Mouse (Mus musculus): ENCODE results near the gene Gm10577. TPM values are rescaled to one million over a fixed set of nuclear protein-coding genes. Genes with fewer than 3 reads are reported as not detected.

The Gm10577 gene
- total and polyA plus RNA-seq, 3 experiments, result not detected

DNA sequence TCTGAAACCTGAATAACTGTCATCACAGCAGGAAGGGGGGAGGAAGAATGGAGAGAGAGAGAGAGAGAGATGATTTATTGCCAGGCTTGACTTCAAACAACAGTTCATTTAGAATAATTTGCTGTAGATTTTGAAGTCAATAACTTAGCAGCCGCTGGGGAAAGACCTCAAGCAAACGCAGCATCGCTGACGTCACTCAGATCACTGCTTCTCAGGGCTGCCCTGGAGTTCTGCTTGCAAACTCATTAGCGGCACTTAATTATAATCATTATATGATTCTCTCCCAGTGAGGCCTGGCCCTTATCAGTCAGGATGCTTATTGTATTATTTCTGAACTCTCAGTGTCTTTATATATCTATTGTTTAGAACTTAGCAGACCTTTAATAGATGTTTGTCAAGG, 45.9 kb upstream of the Gm10577 start:
- Histone ChIP-seq H3K36me3 (replicated peaks in 1 of 2; ENCODE audit: control insufficient read depth in 1 of 2, insufficient read depth in 1 of 2, low read length in 1 of 2) (no peaks in the 10 kb centered on the region), H3K4me2 (ENCODE audit: insufficient read depth, low read depth, poor library complexity, severe bottlenecking) (no peak overlapping the region), H3K9me3 (replicated peaks; ENCODE audit: low read length) (peaks cover 5% of the 10 kb centered on the region), H3K27me3 (replicated peaks) (no peaks in the 10 kb centered on the region), H3K4me1 (ENCODE audit: control insufficient read depth in 1 of 2, insufficient read depth in 2 of 2) (peaks cover 0 to 10% of the 10 kb centered on the region in 2 experiments; a peak in 2 of 4 replicates), H3K9ac (ENCODE audit: insufficient read depth, low read depth) (no peak overlapping the region), H3K4me3 (replicated peaks in 1 of 3; ENCODE audit: low read depth in 2 of 3, low read length in 2 of 3, poor library complexity in 1 of 3) (no peak overlapping the region), H3K27ac (ENCODE audit: insufficient read depth, low read depth) (no peak overlapping the region), H3K79me2 (replicated peaks; ENCODE audit: control insufficient read depth, extremely low read depth, insufficient read depth, poor library complexity, severe bottlenecking) (no peaks in the 10 kb centered on the region)
- dilution Hi-C loops (cut with MboI; ENCODE audit: extremely low pct_ligation_motif_present, extremely low pct_unique_long_range_greater_than_20kb, low sequenced_read_pairs) (no loop called here), in situ Hi-C loops (cut with MboI; ENCODE audit: low pct_ligation_motif_present, low pct_unique_long_range_greater_than_20kb, low sequenced_read_pairs) (no loop called here)
- no peak for DNase-seq (ENCODE audit: extremely low read depth)
- no peak for TF ChIP-seq BHLHE40 (IDR thresholded peaks at IDR 0.05; ENCODE audit: low read depth, low read length)
- TF ChIP-seq POLR2A (IDR thresholded peaks at IDR 0.05; ENCODE audit: low read depth, low read length), result no peak
- TF ChIP-seq ZC3H11A (IDR thresholded peaks at IDR 0.05; ENCODE audit: low read depth, low read length), result no peak
- TF ChIP-seq TCF12 (IDR thresholded peaks at IDR 0.05; ENCODE audit: low read depth, low read length), result no peak
- no peak for TF ChIP-seq MAZ (IDR thresholded peaks at IDR 0.05; ENCODE audit: low read depth, low read length)
- TF ChIP-seq ZKSCAN1 (IDR thresholded peaks at IDR 0.05; ENCODE audit: borderline replicate concordance, low read depth, low read length), result no peak
- no peak for TF ChIP-seq MAX (IDR thresholded peaks at IDR 0.05; ENCODE audit: low read length)
- no peak for TF ChIP-seq NELFE (IDR thresholded peaks at IDR 0.05; ENCODE audit: low read depth, low read length)
- TF ChIP-seq MAFK (IDR thresholded peaks at IDR 0.05; ENCODE audit: insufficient replicate concordance, low read length), result no peak
- no peak for TF ChIP-seq JUN (IDR thresholded peaks at IDR 0.05; ENCODE audit: insufficient read depth, low read depth, low read length)
- no peak for TF ChIP-seq MXI1 (IDR thresholded peaks at IDR 0.05; ENCODE audit: low read depth, low read length)
- no peak for TF ChIP-seq ZMIZ1 (IDR thresholded peaks at IDR 0.05; ENCODE audit: low read depth, low read length)
- TF ChIP-seq RAD21 (IDR thresholded peaks at IDR 0.05; ENCODE audit: low read depth, low read length), result no peak
- no peak for TF ChIP-seq SIN3A (IDR thresholded peaks at IDR 0.05; ENCODE audit: low read length)
- TF ChIP-seq ETS1 (conservative IDR thresholded peaks at IDR 0.05; ENCODE audit: low read depth, low read length), result no peak
- no peak for TF ChIP-seq TBP (conservative IDR thresholded peaks at IDR 0.05; ENCODE audit: low read depth, low read length)
- no peak for TF ChIP-seq SMC3 (IDR thresholded peaks at IDR 0.05; ENCODE audit: low read depth, low read length)
- TF ChIP-seq NRF1 (IDR thresholded peaks at IDR 0.05; ENCODE audit: low read depth, low read length), result no peak
- TF ChIP-seq EP300 (IDR thresholded peaks at IDR 0.05; ENCODE audit: low read length), result no peak

DNA sequence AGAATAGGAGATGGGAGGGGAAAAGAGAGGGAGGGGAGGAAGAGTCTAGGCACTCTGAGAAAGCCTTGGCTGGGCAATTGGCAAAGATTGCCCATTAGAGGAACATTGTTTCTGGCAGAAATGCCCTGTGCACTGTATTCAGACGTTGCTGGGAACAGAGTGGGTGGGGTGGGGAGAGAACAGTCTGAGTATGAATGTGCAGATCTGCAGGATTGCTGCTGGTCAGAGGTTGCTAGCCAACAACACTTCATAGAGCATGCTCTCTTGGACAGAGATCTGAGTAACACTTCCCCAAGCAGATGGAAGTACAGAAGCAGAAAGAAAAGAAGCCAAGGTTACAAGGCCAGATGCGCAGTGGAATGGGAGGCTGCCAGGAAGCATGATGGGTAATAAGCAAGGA, 41.6 kb upstream of the Gm10577 start:
- peaks cover 6% of the 10 kb centered on the region for H3K9me3 ChIP-seq (replicated peaks; ENCODE audit: low read length)
- no peak overlapping the region for H3K9ac ChIP-seq (ENCODE audit: insufficient read depth, low read depth)
- no peaks in the 10 kb centered on the region for H3K36me3 ChIP-seq (replicated peaks in 1 of 2; ENCODE audit: control insufficient read depth in 1 of 2, insufficient read depth in 1 of 2, low read length in 1 of 2)
- H3K79me2 ChIP-seq (replicated peaks; ENCODE audit: control insufficient read depth, extremely low read depth, insufficient read depth, poor library complexity, severe bottlenecking), result no peaks in the 10 kb centered on the region
- in situ Hi-C loops (cut with MboI; ENCODE audit: low pct_ligation_motif_present, low pct_unique_long_range_greater_than_20kb, low sequenced_read_pairs), result no loop called here
- no peaks in the 10 kb centered on the region for H3K27me3 ChIP-seq (replicated peaks)
- no peak for TF ChIP-seq NRF1 (IDR thresholded peaks at IDR 0.05; ENCODE audit: low read depth, low read length)
- no peak for TF ChIP-seq ELF1 (IDR thresholded peaks at IDR 0.05; ENCODE audit: low read depth, low read length)
- no peak for TF ChIP-seq USF2 (conservative IDR thresholded peaks at IDR 0.05; ENCODE audit: low read depth, low read length)
- no peak for TF ChIP-seq MAX (IDR thresholded peaks at IDR 0.05; ENCODE audit: low read length)
- TF ChIP-seq POLR2A (IDR thresholded peaks at IDR 0.05; ENCODE audit: low read depth, low read length), result no peak
- TF ChIP-seq E2F4 (IDR thresholded peaks at IDR 0.05; ENCODE audit: insufficient replicate concordance, low read depth, low read length), result no peak
- no peak for TF ChIP-seq JUN (IDR thresholded peaks at IDR 0.05; ENCODE audit: insufficient read depth, low read depth, low read length)
- no peak for TF ChIP-seq GABPA (IDR thresholded peaks at IDR 0.05; ENCODE audit: insufficient replicate concordance, low read depth, low read length)
- TF ChIP-seq ZC3H11A (IDR thresholded peaks at IDR 0.05; ENCODE audit: low read depth, low read length), result no peak
- TF ChIP-seq MAFK (IDR thresholded peaks at IDR 0.05; ENCODE audit: insufficient replicate concordance, low read length), result no peak
- no peaks in the 10 kb centered on the region for H3K4me1 ChIP-seq (ENCODE audit: control insufficient read depth in 1 of 2, insufficient read depth in 2 of 2)
- H3K27ac ChIP-seq (ENCODE audit: insufficient read depth, low read depth), result no peak overlapping the region
- H3K4me3 ChIP-seq (replicated peaks in 1 of 3; ENCODE audit: low read depth in 2 of 3, low read length in 2 of 3, poor library complexity in 1 of 3), result no peak overlapping the region
- no peak for DNase-seq (ENCODE audit: extremely low read depth)
- dilution Hi-C loops (cut with MboI; ENCODE audit: extremely low pct_ligation_motif_present, extremely low pct_unique_long_range_greater_than_20kb, low sequenced_read_pairs), result no loop called here
- H3K4me2 ChIP-seq (ENCODE audit: insufficient read depth, low read depth, poor library complexity, severe bottlenecking), result no peak overlapping the region

Measured in CH12.LX (cell line).